Mouse (Mus musculus) heart, embryonic 16.5 days (tissue): ENCODE measurements around the gene Utrn. TPM values are rescaled to one million over a fixed set of nuclear protein-coding genes. Genes with fewer than 3 reads are reported as not detected.

Source experiments
- ATAC-seq: fragments of 200-750 bp; cut with Nextera tagmentation; replicated peaks from 2 replicates; pipeline ENCODE4 v1.8.0; 2017; ENCODE audit warnings: moderate number of reproducible peaks; ENCODE audit not compliant: insufficient read depth, low FRiP score; ENCODE audit errors: extremely low read depth
- H3K27ac ChIP-seq: fragments of 300-500 bp; sonication (generic); 2 replicates; pipeline ENCODE4 v1.5.1; 2014; ENCODE audit warnings: mild to moderate bottlenecking, low read length, control low read depth, moderate library complexity
- H3K27me3 ChIP-seq: fragments of 300-500 bp; sonication (generic); 2 replicates; pipeline ENCODE4 v1.6.1; 2014; ENCODE audit warnings: low read length, mixed read lengths; ENCODE audit not compliant: control insufficient read depth, insufficient read depth
- H3K36me3 ChIP-seq: fragments of 300-500 bp; sonication (generic); 2 replicates; pipeline ENCODE4 v1.6.1; 2014; ENCODE audit not compliant: control insufficient read depth, insufficient read depth
- H3K4me1 ChIP-seq: fragments of 300-500 bp; sonication (generic); 2 replicates; pipeline ENCODE4 v1.6.1; 2014; ENCODE audit warnings: low read length, mixed read lengths; ENCODE audit not compliant: control insufficient read depth, insufficient read depth
- H3K4me2 ChIP-seq: fragments of 300-500 bp; sonication (generic); 2 replicates; pipeline ENCODE4 v1.6.1; 2014; ENCODE audit warnings: low read depth, mild to moderate bottlenecking, control low read depth, low read length
- H3K4me3 ChIP-seq: fragments of 300-500 bp; sonication (generic); 2 replicates; pipeline ENCODE4 v1.5.1; 2014; ENCODE audit warnings: mild to moderate bottlenecking, control low read depth, low read length
- H3K9ac ChIP-seq: fragments of 300-500 bp; sonication (generic); 2 replicates; pipeline ENCODE4 v1.6.1; 2014; ENCODE audit warnings: low read length, control low read depth
- H3K9me3 ChIP-seq: fragments of 300-500 bp; sonication (generic); replicated peaks from 2 replicates; pipeline ENCODE4 v1.6.1; 2016; ENCODE audit warnings: low read length; ENCODE audit not compliant: control insufficient read depth
- WGBS: fragments of 180-500 bp; shearing (Covaris S2); extraction: QIAGEN DNeasy Blood & Tissue Kit; methylation state at CpG from one replicate; pipeline ENCODE4 v1.1.7; 2014; 5-methylcytosine and 5-hydroxymethylcytosine counted together
- polyA plus RNA-seq: library from polyadenylated mRNA; unstranded; fragments of >200 nt; fragmentation: Nextera tagmentation; extraction: Ambion mirVana; gene quantifications from 2 replicates; pipeline ENCODE4 v1.2.1, GENCODE M21; 2015

The Utrn gene
- polyA plus RNA-seq, 1 experiment from 2014 or later, result 65.7 TPM

- H3K9ac ChIP-seq, result no peak overlapping the region
- ATAC-seq, result no peak
- 0 out of 2 replicates have a peak, but pooled peaks cover 3% of the 10 kb centered on the region for H3K36me3 ChIP-seq
- H3K9me3 ChIP-seq, result no peaks in the 10 kb centered on the region
- H3K27ac ChIP-seq, result peak overlapping the region; percentile 4; the same call in 1 of the 2 replicates
- 65% methylated on average over 7 of the region's 7 CpGs for WGBS
- no peak overlapping the region for H3K4me2 ChIP-seq
- H3K27me3 ChIP-seq, result no peaks in the 10 kb centered on the region
- no peak overlapping the region for H3K4me3 ChIP-seq
- H3K4me1 ChIP-seq, result peaks cover 29% of the 10 kb centered on the region
These were observed 16.0 kb downstream of the Utrn start for GRCm38 (mm10) chr10:12853196-12853620.

DNA sequence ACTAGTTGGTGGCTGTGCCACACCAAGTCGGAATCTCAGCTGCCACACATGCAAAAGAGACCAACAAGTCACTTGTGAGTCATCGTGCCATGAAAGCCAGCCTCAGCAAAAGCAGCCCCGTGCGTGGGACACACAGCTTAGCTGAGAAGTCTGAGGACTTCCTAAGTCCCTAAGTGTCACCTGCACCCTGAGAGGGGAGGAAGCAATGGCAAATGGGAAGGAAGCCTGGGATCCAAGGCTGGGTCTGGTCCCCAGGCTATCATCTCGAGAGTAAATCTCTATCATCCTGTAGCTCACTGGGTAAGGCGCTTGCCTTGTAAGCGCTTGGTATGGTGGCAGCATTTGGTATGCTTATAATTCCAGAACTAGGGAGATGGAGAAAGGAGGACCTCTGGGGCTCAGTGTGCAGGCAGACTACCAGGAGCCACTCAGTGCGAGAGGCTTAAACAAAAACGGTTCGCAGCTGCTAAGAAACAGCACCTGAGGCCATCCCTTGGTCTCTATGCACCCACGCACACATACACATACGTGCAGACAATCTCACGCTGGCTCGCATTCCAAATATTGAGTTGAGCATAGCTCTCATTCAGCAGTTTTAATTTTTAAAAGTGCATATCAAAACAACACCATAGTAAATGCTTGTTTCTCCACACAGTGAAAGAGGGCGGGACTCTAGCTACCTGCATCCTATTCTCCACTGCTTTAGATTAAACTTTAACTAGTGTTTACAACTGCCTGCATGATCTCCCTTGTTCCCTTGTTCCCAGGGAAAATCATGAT is 16.6 kb downstream of the Utrn start:
- H3K4me2 ChIP-seq, result no peak overlapping the region

DNA sequence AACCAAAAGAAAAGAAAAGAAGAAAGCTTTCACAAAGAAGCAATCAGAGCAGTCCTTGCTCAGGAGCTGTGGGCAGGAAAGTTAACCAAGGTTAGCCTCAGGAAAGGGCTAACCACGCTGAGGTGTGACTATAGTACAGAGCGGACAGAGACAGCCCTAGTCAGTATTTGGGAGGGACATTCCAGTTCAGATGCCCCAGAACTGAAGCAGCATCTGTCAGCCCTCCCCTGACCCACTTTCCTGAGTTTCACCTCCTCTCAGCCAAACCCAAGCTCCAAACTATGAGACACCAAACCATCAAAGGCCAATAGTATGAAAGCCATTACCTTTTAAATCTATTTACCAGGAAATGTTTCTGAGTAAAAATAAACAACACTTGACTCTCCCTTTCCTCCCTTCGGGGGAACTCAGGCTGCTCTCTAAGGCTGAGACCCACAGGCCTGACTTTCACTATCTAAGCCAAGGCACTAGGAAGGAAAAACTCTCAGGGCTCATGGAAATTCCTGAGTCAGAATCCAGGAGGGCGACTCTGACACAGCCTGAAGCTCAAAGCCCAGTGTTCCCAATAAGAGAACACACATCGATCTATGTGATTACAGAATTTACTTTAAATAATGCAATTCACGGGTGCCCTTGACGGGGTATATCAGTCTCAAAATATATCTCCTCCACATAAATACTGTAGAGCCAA is 18.2 kb downstream of the Utrn start:
- no peak for ATAC-seq
- no peaks in the 10 kb centered on the region for H3K27me3 ChIP-seq
- H3K4me3 ChIP-seq, result no peak overlapping the region
- peaks cover 26% of the 10 kb centered on the region for H3K4me1 ChIP-seq
- no peak overlapping the region for H3K4me2 ChIP-seq
- no peaks in the 10 kb centered on the region for H3K9me3 ChIP-seq
- H3K27ac ChIP-seq, result 0 out of 2 replicates have a peak overlapping the region, but pooled peaks have one; percentile 7
- 65% methylated on average over 7 of the region's 7 CpGs for WGBS
- H3K36me3 ChIP-seq, result 0 out of 2 replicates have a peak, but pooled peaks cover 3% of the 10 kb centered on the region
- H3K9ac ChIP-seq, result no peak overlapping the region

More for the DNA sequence above, 16.6 kb downstream of the Utrn start:
- Histone ChIP-seq H3K4me1 (peaks cover 26% of the 10 kb centered on the region), H3K27ac (no peak overlapping the region), H3K9ac (no peak overlapping the region), H3K36me3 (0 out of 2 replicates have a peak, but pooled peaks cover 3% of the 10 kb centered on the region), H3K4me3 (no peak overlapping the region), H3K27me3 (no peaks in the 10 kb centered on the region), H3K9me3 (no peaks in the 10 kb centered on the region)
- no peak for ATAC-seq
- WGBS, result 82% methylated on average over 15 of the region's 15 CpGs

- peaks cover 11% of the 10 kb centered on the region for H3K4me1 ChIP-seq
- no peak overlapping the region for H3K9ac ChIP-seq
- H3K4me3 ChIP-seq, result no peak overlapping the region
- no peak for ATAC-seq
- H3K9me3 ChIP-seq, result no peaks in the 10 kb centered on the region
- no peaks in the 10 kb centered on the region for H3K36me3 ChIP-seq
- no peaks in the 10 kb centered on the region for H3K27me3 ChIP-seq
- H3K4me2 ChIP-seq, result no peak overlapping the region
- 68% methylated on average over 10 of the region's 10 CpGs for WGBS
- no peak overlapping the region for H3K27ac ChIP-seq
These were observed 20.6 kb downstream of the Utrn start for GRCm38 (mm10) chr10:12848322-12849108.

DNA sequence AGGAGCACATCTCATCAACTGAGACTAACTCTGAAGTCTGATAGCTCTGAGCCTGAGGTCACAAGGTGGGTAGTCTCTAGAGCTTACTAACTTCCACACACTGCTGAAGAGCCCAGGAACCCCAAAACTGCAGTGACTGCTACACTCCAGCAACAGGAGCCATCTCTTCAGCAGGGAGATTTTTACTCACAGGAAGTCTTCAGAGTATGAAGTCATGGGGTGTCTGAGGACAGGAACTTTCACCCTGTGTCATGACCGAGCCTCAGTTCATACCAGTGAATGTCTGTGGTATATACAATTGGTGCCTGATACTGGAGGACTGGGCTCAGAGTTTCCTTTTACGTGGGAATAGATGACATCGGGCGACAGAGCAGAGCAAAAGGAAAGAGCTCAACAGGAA is 26.6 kb downstream of the Utrn start:
- H3K9me3 ChIP-seq, result no peaks in the 10 kb centered on the region
- ATAC-seq, result no peak
- no peak overlapping the region for H3K27ac ChIP-seq
- no peaks in the 10 kb centered on the region for H3K27me3 ChIP-seq
- H3K4me1 ChIP-seq, result peaks cover 10% of the 10 kb centered on the region
- WGBS, result 54% methylated on average over 4 of the region's 4 CpGs
- no peak overlapping the region for H3K4me3 ChIP-seq
- H3K4me2 ChIP-seq, result no peak overlapping the region
- H3K9ac ChIP-seq, result no peak overlapping the region
- 0 out of 2 replicates have a peak, but pooled peaks cover 2% of the 10 kb centered on the region for H3K36me3 ChIP-seq

DNA sequence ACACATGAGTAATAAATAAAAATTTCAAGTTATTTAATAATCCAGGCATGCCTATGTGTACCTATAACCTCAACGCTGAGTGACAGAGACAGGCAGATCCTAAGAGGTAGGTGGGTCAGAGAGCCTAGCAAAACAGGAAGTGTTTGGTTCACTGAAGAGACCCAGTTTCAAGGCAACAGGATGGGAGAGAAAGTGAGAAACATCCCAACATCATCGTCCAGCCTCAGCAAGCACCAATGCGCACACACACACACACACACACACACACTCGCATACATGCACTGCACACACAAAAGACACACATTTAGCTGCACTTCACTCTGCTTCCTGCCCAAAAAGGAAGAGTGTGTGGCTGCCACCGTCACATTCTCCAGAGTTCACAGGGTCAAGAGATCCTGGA is 27.7 kb downstream of the Utrn start:
- WGBS, result 53% methylated on average over 5 of the region's 5 CpGs
- Histone ChIP-seq H3K9me3 (no peaks in the 10 kb centered on the region), H3K27me3 (no peaks in the 10 kb centered on the region), H3K9ac (no peak overlapping the region), H3K27ac (no peak overlapping the region), H3K4me1 (peaks cover 12% of the 10 kb centered on the region), H3K36me3 (0 out of 2 replicates have a peak, but pooled peaks cover 2% of the 10 kb centered on the region), H3K4me2 (no peak overlapping the region), H3K4me3 (no peak overlapping the region)
- ATAC-seq, result no peak

- no peak overlapping the region for H3K27ac ChIP-seq
- WGBS, result 57% methylated on average over 1 of the region's 1 CpGs
- ATAC-seq, result no peak
These were observed 31.5 kb downstream of the Utrn start for GRCm38 (mm10) chr10:12837636-12838035.

DNA sequence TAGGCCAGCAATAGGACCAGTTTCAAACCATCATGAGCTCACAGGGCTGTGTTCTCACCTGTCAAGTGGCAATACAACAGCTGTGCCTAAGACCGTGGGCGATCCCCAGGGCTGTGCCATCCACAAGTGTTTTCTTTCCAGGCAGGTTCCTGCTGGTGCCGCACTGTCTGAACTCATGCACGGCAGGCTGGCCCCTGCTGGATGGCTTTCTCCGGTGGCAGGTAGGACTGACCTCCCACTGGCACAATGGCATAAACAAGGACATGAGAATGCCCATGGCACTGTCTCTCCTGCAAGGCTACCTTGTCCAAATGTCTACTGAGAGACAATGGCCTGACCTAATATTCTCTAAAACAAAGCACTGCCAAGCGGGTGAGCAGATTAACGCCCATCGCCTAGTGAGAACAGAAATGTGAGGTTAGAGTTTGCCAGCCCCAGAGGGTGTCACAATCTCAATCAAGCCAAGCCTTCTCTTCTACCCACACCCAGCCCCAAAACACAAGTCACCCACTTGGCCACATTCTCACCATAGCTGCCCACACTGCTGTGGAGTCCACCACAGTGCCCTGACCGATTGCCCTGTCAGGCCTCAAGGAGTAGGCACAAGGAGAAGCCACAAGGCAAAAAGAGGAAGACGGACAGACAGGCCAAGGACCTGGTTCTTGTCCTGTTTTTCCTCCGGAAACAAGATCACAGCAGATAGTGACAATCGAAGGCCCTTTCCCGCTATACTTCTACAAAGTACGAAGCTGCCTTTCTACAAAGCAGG is 32.9 kb downstream of the Utrn start:
- no peak overlapping the region for H3K27ac ChIP-seq
- H3K9ac ChIP-seq, result no peak overlapping the region

More at GRCm38 (mm10) chr10:12837636-12838035, 31.5 kb downstream of the Utrn start:
- Histone ChIP-seq H3K4me1 (peaks cover 17% of the 10 kb centered on the region), H3K36me3 (0 out of 2 replicates have a peak, but pooled peaks cover under 1% of the 10 kb centered on the region), H3K4me3 (no peak overlapping the region), H3K4me2 (no peak overlapping the region), H3K27me3 (no peaks in the 10 kb centered on the region), H3K9ac (no peak overlapping the region), H3K9me3 (no peaks in the 10 kb centered on the region)

More for the DNA sequence above, 32.9 kb downstream of the Utrn start:
- WGBS, result 75% methylated on average over 14 of the region's 14 CpGs
- no peaks in the 10 kb centered on the region for H3K9me3 ChIP-seq
- H3K27me3 ChIP-seq, result no peaks in the 10 kb centered on the region
- 0 out of 2 replicates have a peak, but pooled peaks have one; percentile 21 for ATAC-seq
- no peak overlapping the region for H3K4me3 ChIP-seq
- H3K4me2 ChIP-seq, result no peak overlapping the region
- H3K36me3 ChIP-seq, result no peaks in the 10 kb centered on the region
- peaks cover 9% of the 10 kb centered on the region for H3K4me1 ChIP-seq
